Mouse (Mus musculus): ENCODE measurements around the gene Ddias. TPM values are rescaled to one million over a fixed set of nuclear protein-coding genes. Genes with fewer than 3 reads are reported as not detected.

Gene Ddias
- total RNA-seq (2023; ENCODE audit: inconsistent age): 1.2 to 2.8 TPM (median 2.1 TPM) in 4 replicates

GRCm38 (mm10) chr7:92874116-92874675, at the start of gene Ddias, which contains the start of gene Prcp:
Gene Ddias, minus strand, starts transcription at chr7:92874247.
Gene Prcp, plus strand, starts transcription at chr7:92874470.

Other genes starting within 250 kb of the Ddias start
- gene Ankrd42, start 237.1 kb downstream of the Ddias start, total RNA-seq (2023; ENCODE audit: inconsistent age): 0.29 to 1.6 TPM (median 0.47 TPM) in 4 replicates
- gene Pcf11, start 204.3 kb downstream of the Ddias start, total RNA-seq (2023; ENCODE audit: inconsistent age): 265 to 335 TPM (median 311 TPM) in 4 replicates
- gene Rab30, start 132.6 kb downstream of the Ddias start, total RNA-seq (2023; ENCODE audit: inconsistent age): 114 to 142 TPM (median 119 TPM) in 4 replicates
- gene Prcp, start 223 bp upstream of the Ddias start, total RNA-seq (2023; ENCODE audit: inconsistent age): 42.4 to 52.0 TPM (median 45.2 TPM) in 4 replicates
- not detected in 4 replicates for gene Fam181b, start 205.6 kb upstream of the Ddias start, total RNA-seq (2023; ENCODE audit: inconsistent age)

Measured in B cell, adult (primary cell).